Mouse (Mus musculus): ENCODE results near the gene Stap2.
A peak's percentile ranks its signal among the peaks of the same experiment; 100 is the strongest.

GRCm38 (mm10) chr17:56036176-56036900 lies 31.0 kb upstream of the Stap2 start, which contains the start of gene Sh3gl1:
- TF ChIP-seq POLR2A (IDR thresholded peaks at IDR 0.05; ENCODE audit: borderline replicate concordance, extremely low read depth, low read depth, low read length) (peak; percentile 78; the same call in 1 of the 2 replicates), CTCF (IDR thresholded peaks at IDR 0.05; ENCODE audit: insufficient read depth, low read length) (peak; percentile 78)

Data from lung, adult 2 months (tissue).